Mouse (Mus musculus) kidney, embryonic 16.5 days (tissue): ENCODE measurements around the gene Higd1c. TPM values are rescaled to one million over a fixed set of nuclear protein-coding genes. Genes with fewer than 3 reads are reported as not detected.
"Not testable (repeated sequence)": the region's sequence is repeated elsewhere in the genome, so short reads cannot be mapped to it uniquely, and the experiment has no call there.

Source experiments
- ATAC-seq: fragments of 200-750 bp; cut with Nextera tagmentation; 2 replicates; pipeline ENCODE4 v1.8.0; 2017; ENCODE audit warnings: moderate TSS enrichment; ENCODE audit not compliant: low FRiP score, low TSS enrichment
- H3K27ac ChIP-seq: fragments of 300-500 bp; sonication (generic); 2 replicates; pipeline ENCODE4 v1.5.1; 2014; ENCODE audit warnings: low read length
- H3K27me3 ChIP-seq: fragments of 300-500 bp; sonication (generic); 2 replicates; pipeline ENCODE4 v1.6.1; 2014; ENCODE audit warnings: low read length, control low read depth, mixed read lengths; ENCODE audit not compliant: insufficient read depth
- H3K36me3 ChIP-seq: fragments of 300-500 bp; sonication (generic); 2 replicates; pipeline ENCODE4 v1.6.1; 2014; ENCODE audit warnings: low read length, control low read depth, mixed read lengths; ENCODE audit not compliant: insufficient read depth
- H3K4me1 ChIP-seq: fragments of 300-500 bp; sonication (generic); 2 replicates; pipeline ENCODE4 v1.6.1; 2014; ENCODE audit warnings: low read length, control low read depth, mixed read lengths; ENCODE audit not compliant: insufficient read depth
- H3K4me2 ChIP-seq: fragments of 300-500 bp; sonication (generic); replicated peaks from 2 replicates; pipeline ENCODE4 v1.6.1; 2014; ENCODE audit warnings: low read depth, low read length
- H3K4me3 ChIP-seq: fragments of 300-500 bp; sonication (generic); 2 replicates; pipeline ENCODE4 v1.5.1; 2014; ENCODE audit warnings: mild to moderate bottlenecking, low read length
- H3K9ac ChIP-seq: fragments of 300-500 bp; sonication (generic); replicated peaks from 2 replicates; pipeline ENCODE4 v1.6.1; 2014; ENCODE audit warnings: low read length
- H3K9me3 ChIP-seq: fragments of 300-500 bp; sonication (generic); 2 replicates; pipeline ENCODE4 v1.6.1; 2016; ENCODE audit warnings: low read length, control low read depth
- WGBS: fragments of 180-500 bp; shearing (Covaris S2); extraction: QIAGEN DNeasy Blood & Tissue Kit; methylation state at CpG from one replicate; pipeline ENCODE4 v1.1.7; 2014; 5-methylcytosine and 5-hydroxymethylcytosine counted together
- polyA plus RNA-seq: library from polyadenylated mRNA; unstranded; fragments of >200 nt; fragmentation: Nextera tagmentation; extraction: Ambion mirVana; gene quantifications from 2 replicates; pipeline ENCODE4 v1.2.1, GENCODE M21; 2015

The Higd1c gene
- 0.35 and 1.3 TPM in 2 replicates for polyA plus RNA-seq

DNA sequence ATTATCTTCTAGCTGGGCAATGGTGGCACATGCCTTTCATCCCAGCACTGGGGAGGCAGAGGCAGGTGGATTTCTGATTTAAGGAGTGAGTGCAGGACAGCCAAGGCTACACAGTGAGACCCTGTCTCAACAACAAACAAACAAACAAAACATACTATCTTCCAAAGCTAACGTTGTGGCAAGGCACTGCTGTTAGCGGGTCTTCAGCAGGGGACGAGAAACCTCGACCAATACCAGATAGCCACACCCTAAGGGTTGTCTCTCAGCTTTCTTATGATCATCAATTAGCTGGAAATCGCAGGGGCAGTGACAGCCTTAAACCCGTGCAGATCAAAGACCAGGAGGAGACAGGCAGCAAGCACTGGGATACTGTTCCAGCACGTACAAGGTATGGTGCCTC lies at the start of gene Higd1c:
Higd1c (plus strand) TSS at position 301 of the 400 bp plus-strand sequence.
- Histone ChIP-seq H3K9me3 (no peaks in the 10 kb centered on the region), H3K4me2 (no peak within 1 kb of the TSS), H3K4me3 (no peak within 1 kb of the TSS), H3K27ac (no peak within 1 kb of the TSS), H3K4me1 (no peaks in the 10 kb centered on the region), H3K27me3 (no peaks in the 10 kb centered on the region), H3K9ac (no peak within 1 kb of the TSS), H3K36me3 (no peaks in the 10 kb centered on the region)
- no peak for ATAC-seq
- WGBS, result 57% methylated on average over 7 of the region's 7 CpGs

DNA sequence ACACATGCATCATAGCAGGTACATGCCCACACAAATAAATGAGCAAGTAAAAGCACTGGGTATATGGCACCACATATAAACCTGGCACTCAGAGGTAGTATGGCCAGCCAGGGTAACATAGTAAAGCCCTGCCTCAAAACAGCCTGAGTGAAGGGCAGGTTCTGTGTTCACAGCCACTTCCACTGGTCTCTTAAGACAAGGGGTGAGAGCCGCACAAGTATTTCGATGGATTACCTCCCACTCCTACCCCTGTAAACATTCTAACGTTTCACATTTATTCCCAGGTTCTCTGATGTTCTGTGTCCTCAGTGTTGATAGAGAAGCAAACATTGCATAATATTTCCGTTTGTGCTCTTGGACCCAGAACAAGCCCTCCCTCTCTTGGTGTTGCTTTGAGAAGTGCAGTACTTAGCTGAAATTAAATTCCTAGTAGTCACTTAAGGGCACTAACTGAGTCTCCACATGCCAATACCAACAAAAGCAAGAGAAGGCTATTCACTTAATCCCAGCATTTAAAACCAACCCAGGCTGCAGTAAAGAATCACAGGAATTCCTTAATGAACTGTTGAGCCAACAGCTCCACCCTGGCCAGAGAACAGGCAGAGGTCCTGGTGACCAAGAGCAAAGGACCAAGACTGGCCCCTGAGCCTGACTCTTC lies 46.2 kb upstream of the Higd1c start:
- H3K9me3 ChIP-seq, H3K27me3 ChIP-seq, H3K4me3 ChIP-seq, H3K4me1 ChIP-seq, H3K27ac ChIP-seq, ATAC-seq, H3K9ac ChIP-seq, H3K4me2 ChIP-seq, H3K36me3 ChIP-seq: not testable (repeated sequence)
- 51% methylated on average over 4 of the region's 4 CpGs for whole genome bisulfite sequencing

DNA sequence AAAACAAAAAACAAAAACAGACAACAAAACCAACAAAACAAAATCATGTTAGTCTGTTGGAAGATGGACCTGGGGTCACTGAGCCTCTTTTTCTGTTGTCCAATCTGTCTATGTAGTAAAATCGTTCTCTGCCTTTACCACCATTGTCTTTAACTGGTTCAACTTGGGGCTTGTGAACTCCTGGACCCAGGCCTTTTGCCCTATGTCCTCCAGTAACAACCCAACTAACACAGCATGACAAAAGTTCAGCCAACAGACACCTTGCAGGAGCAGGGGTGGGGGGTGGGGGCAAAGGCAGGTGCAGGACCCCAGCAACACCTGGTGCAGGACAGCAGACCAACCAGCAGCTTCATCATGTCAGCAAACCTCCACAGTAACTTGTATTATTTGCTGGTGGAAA lies 44.5 kb upstream of the Higd1c start:
- no peak overlapping the region for H3K4me2 ChIP-seq
- no peaks in the 10 kb centered on the region for H3K9me3 ChIP-seq
- H3K4me1 ChIP-seq, result no peaks in the 10 kb centered on the region
- no peak overlapping the region for H3K9ac ChIP-seq
- WGBS, result 79% methylated on average over 1 of the region's 1 CpGs
- no peaks in the 10 kb centered on the region for H3K27me3 ChIP-seq
- no peak overlapping the region for H3K4me3 ChIP-seq
- no peaks in the 10 kb centered on the region for H3K36me3 ChIP-seq
- no peak for ATAC-seq
- no peak overlapping the region for H3K27ac ChIP-seq

DNA sequence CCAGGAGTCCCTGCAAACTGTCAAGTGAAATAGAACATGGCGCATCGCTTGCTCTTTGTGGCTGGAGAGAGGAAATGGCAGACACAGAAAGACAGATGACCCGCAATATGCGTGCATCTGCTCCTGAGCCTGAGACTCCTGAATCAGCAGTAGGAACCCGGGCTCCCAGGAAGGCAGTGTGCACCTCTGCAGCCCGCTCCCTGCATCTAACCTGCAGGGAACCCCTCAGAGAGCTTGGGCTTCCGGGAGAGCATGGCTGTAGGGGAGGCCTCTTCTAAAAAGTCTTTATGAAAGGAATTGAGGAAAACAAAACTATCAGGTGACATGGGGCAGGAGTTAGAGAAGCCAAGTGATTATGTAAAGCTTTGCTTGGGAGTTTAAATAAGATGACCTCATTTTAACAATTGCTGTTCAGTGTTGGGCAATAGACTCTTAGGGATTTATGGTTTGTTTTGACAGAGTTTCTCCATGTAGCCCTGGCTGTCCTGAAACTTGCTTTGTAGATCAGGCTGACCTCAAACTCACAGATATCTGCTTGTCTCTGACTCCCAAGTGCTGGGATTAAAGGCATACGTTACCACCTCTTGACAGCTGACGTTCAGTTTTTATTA lies 43.9 kb upstream of the Higd1c start:
- H3K9me3 ChIP-seq, result no peaks in the 10 kb centered on the region
- H3K27ac ChIP-seq, result no peak overlapping the region
- no peak overlapping the region for H3K9ac ChIP-seq
- WGBS, result 63% methylated on average over 9 of the region's 9 CpGs
- no peaks in the 10 kb centered on the region for H3K27me3 ChIP-seq
- no peak overlapping the region for H3K4me2 ChIP-seq
- no peaks in the 10 kb centered on the region for H3K4me1 ChIP-seq
- H3K4me3 ChIP-seq, result no peak overlapping the region
- ATAC-seq, result no peak
- H3K36me3 ChIP-seq, result no peaks in the 10 kb centered on the region

GRCm38 (mm10) chr15:100321134-100321533 lies 43.2 kb upstream of the Higd1c start:
- no peaks in the 10 kb centered on the region for H3K27me3 ChIP-seq
- H3K4me2 ChIP-seq, result no peak overlapping the region
- H3K4me1 ChIP-seq, result no peaks in the 10 kb centered on the region
- ATAC-seq, result no peak
- WGBS, result 49% methylated on average over 5 of the region's 5 CpGs
- H3K36me3 ChIP-seq, result no peaks in the 10 kb centered on the region
- no peak overlapping the region for H3K4me3 ChIP-seq
- no peaks in the 10 kb centered on the region for H3K9me3 ChIP-seq
- H3K27ac ChIP-seq, result no peak overlapping the region
- H3K9ac ChIP-seq, result no peak overlapping the region

DNA sequence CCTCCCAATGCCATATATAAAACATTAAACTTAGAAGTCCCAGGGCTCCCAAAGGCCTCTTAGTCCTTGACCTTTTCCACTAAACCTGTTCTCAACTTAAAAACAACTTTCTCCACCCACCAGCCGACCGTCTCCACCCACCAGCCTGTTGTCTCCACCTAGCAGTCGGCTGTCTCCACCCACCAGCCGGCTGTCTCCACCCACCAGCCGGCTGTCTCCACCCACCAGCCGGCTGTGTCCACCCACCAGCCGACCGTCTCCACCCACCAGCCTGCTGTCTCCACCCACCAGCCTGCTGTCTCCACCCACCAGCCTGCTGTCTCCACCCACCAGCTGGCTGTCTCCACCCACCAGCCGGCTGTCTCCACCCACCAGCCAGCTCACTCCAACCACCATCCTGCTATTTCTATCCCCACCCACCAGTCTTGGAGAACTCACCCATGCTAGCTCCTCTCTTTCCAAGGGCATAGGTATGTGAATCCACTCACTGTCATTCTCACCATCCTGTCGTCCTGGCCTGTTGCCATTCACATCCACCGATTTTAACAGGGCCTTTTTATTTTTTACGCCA lies 40.2 kb upstream of the Higd1c start:
- Histone ChIP-seq H3K4me1 (no peaks in the 10 kb centered on the region), H3K4me2 (no peak overlapping the region), H3K4me3 (no peak overlapping the region), H3K27me3 (no peaks in the 10 kb centered on the region), H3K9me3 (no peaks in the 10 kb centered on the region), H3K9ac (no peak overlapping the region), H3K27ac (no peak overlapping the region), H3K36me3 (no peaks in the 10 kb centered on the region)
- ATAC-seq, result no peak
- 75% methylated on average over 12 of the region's 12 CpGs for WGBS

DNA sequence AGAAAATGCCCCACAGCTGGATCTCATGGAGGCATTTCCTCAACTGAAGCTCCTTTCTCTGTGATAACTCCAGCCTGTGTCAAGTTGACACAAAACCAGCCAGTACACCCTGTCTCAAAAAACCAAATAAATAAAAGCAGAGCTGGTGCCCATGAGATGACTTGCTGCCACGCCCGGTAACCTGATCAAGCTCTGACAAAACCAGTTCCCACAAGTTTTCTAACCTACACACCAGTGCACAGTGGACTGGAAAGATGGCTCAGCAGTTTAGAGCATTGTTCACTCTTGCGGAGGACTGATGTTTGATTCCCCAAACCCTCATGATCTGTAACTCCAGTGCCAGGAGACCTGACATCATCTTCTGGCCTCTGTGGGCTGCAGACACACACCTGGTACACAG lies 39.1 kb upstream of the Higd1c start:
- ATAC-seq, result no peak

DNA sequence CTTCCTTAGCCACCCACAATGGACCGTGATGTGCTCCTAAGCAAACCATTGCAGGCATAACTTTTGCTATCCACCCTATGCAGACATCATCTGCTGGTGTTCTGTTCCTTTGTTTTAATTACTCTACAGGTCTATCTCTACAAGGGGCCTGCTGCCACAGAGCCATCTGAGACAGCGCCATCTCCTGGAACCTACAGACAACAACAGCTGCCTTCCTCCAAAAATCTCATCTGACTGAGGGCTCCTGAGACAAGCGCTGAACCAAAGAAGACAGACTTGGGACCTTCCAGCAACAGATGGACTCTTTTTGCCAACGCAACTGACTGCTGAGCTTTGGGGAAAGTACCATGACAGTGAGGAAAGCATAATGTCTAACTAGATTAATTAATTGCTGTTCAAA lies 36.3 kb upstream of the Higd1c start:
- not testable (repeated sequence) for H3K9ac ChIP-seq, H3K4me3 ChIP-seq, H3K27me3 ChIP-seq, H3K36me3 ChIP-seq, ATAC-seq, H3K9me3 ChIP-seq, H3K4me1 ChIP-seq, H3K4me2 ChIP-seq, H3K27ac ChIP-seq
- WGBS, result 70% methylated on average over 3 of the region's 4 CpGs

More for the DNA sequence above, 39.1 kb upstream of the Higd1c start:
- no peak overlapping the region for H3K4me2 ChIP-seq
- no peak overlapping the region for H3K27ac ChIP-seq
- H3K9me3 ChIP-seq, result no peaks in the 10 kb centered on the region
- no peak overlapping the region for H3K9ac ChIP-seq
- no peaks in the 10 kb centered on the region for H3K36me3 ChIP-seq
- H3K4me3 ChIP-seq, result no peak overlapping the region
- H3K27me3 ChIP-seq, result no peaks in the 10 kb centered on the region
- no peaks in the 10 kb centered on the region for H3K4me1 ChIP-seq
- WGBS, result 52% methylated on average over 3 of the region's 3 CpGs

DNA sequence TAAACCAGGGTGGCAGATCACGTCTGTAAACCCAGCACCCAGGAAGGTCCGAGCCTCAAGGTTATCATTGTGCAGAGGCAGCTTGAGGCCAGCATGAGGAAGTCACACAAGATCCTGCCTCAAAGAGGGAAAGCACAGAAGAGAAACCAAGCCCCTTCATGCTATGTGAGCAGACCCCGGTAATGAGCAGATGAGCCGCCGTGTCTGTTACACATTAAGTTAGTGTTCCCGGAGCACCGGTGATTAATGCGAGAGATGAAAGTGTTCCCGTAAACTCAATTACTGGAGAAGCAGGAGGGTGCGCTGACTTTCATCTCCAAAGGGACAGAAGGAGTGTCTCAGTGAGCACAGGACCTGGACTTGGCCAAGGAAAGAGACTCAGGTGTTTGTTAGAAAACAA lies 35.0 kb upstream of the Higd1c start:
- not testable (repeated sequence) for H3K27ac ChIP-seq, H3K4me3 ChIP-seq, H3K9ac ChIP-seq, H3K27me3 ChIP-seq, H3K4me1 ChIP-seq, H3K36me3 ChIP-seq, H3K4me2 ChIP-seq, H3K9me3 ChIP-seq
- peak; percentile 70 for ATAC-seq
- 23% methylated on average over 10 of the region's 10 CpGs for WGBS

DNA sequence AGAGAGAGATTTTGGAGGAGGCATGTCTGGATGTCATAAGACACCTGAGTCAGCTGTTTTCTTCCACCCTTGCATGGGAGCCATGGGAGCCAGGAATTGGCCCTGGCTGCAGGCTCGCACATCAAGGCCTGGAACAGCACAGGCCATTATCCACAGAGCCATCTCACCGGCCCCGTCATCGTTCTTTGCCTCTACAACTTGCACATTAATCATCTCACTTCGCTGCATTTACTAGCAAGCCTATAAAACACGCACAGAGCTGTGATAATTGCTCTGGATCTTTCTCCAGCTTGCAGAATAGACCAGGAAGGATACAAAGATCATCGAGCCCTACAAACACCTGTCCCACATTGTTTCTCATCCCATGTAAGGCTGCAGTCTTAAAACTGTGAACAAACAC lies 33.6 kb upstream of the Higd1c start:
- 37% methylated on average over 7 of the region's 7 CpGs for WGBS
- no peak overlapping the region for H3K4me3 ChIP-seq

More for the DNA sequence above, 33.6 kb upstream of the Higd1c start:
- H3K27me3 ChIP-seq, result no peaks in the 10 kb centered on the region
- no peaks in the 10 kb centered on the region for H3K36me3 ChIP-seq
- ATAC-seq, result no peak
- H3K4me2 ChIP-seq, result no peak overlapping the region
- H3K27ac ChIP-seq, result no peak overlapping the region
- H3K9me3 ChIP-seq, result no peaks in the 10 kb centered on the region
- H3K4me1 ChIP-seq, result no peaks in the 10 kb centered on the region
- no peak overlapping the region for H3K9ac ChIP-seq
